Mouse (Mus musculus) midbrain, embryonic 13.5 days (tissue): ENCODE data around the gene Tceal5. TPM values are rescaled to one million over a fixed set of nuclear protein-coding genes. Genes with fewer than 3 reads are reported as not detected.

Source experiments
- ATAC-seq: fragments of 200-750 bp; cut with Nextera tagmentation; 2 replicates; pipeline ENCODE4 v1.8.0; 2017; ENCODE audit warnings: mild to moderate bottlenecking, moderate TSS enrichment, moderate library complexity
- H3K27ac ChIP-seq: fragments of 300-500 bp; sonication (generic); 2 replicates; pipeline ENCODE4 v1.5.1; 2015; ENCODE audit warnings: inconsistent platforms, mild to moderate bottlenecking, moderate library complexity
- H3K27me3 ChIP-seq: fragments of 300-500 bp; sonication (generic); 2 replicates; pipeline ENCODE4 v1.6.1; 2015; ENCODE audit warnings: mild to moderate bottlenecking, inconsistent platforms
- H3K36me3 ChIP-seq: fragments of 300-500 bp; sonication (generic); 2 replicates; pipeline ENCODE4 v1.6.1; 2015; ENCODE audit warnings: mild to moderate bottlenecking, inconsistent platforms
- H3K4me1 ChIP-seq: fragments of 300-500 bp; sonication (generic); replicated peaks from 2 replicates; pipeline ENCODE4 v1.6.1; 2015; ENCODE audit warnings: inconsistent platforms
- H3K4me2 ChIP-seq: fragments of 300-500 bp; sonication (generic); replicated peaks from 2 replicates; pipeline ENCODE4 v1.6.1; 2015; ENCODE audit warnings: moderate library complexity, mild to moderate bottlenecking, inconsistent platforms
- H3K4me3 ChIP-seq: fragments of 300-500 bp; sonication (generic); replicated peaks from 2 replicates; pipeline ENCODE4 v1.5.1; 2015; ENCODE audit warnings: mild to moderate bottlenecking, inconsistent platforms
- H3K9ac ChIP-seq: fragments of 300-500 bp; sonication (generic); replicated peaks from 2 replicates; pipeline ENCODE4 v1.6.1; 2015; ENCODE audit warnings: mild to moderate bottlenecking, inconsistent platforms
- H3K9me3 ChIP-seq: fragments of 300-500 bp; sonication (generic); 2 replicates; pipeline ENCODE4 v1.6.1; 2016; ENCODE audit warnings: mild to moderate bottlenecking, inconsistent platforms
- WGBS: fragments of 180-500 bp; shearing (Covaris S2); methylation state at CpG from one replicate; pipeline ENCODE4 v1.1.7; 2015; 5-methylcytosine and 5-hydroxymethylcytosine counted together
- polyA plus RNA-seq: library from polyadenylated mRNA; unstranded; fragments of >200 nt; fragmentation: Nextera tagmentation; extraction: Ambion mirVana; gene quantifications from 2 replicates; pipeline ENCODE4 v1.2.1, GENCODE M21; 2015

Tceal5 gene
- 17.5 and 20.1 TPM in 2 replicates for polyA plus RNA-seq

- peak; percentile 95 for ATAC-seq
These were observed at the start of gene Tceal5 for GRCm38 (mm10) chrX:136203664-136204066. Tceal5 (minus strand) TSS chrX:136203876.

GRCm38 (mm10) chrX:136252023-136252729 lies 48.5 kb upstream of the Tceal5 start:
- ATAC-seq: no peak
- no peaks in the 10 kb centered on the region for H3K36me3 ChIP-seq
- no peaks in the 10 kb centered on the region for H3K9me3 ChIP-seq
- H3K27me3 ChIP-seq: no peaks in the 10 kb centered on the region
- WGBS: 54% methylated on average over 6 of the region's 6 CpGs
- H3K27ac ChIP-seq: peak overlapping the region; percentile 47; the same call in 1 of the 2 replicates
- no peak overlapping the region for H3K9ac ChIP-seq
- no peaks in the 10 kb centered on the region for H3K4me1 ChIP-seq
- H3K4me3 ChIP-seq: no peak overlapping the region
- H3K4me2 ChIP-seq: no peak overlapping the region

More at GRCm38 (mm10) chrX:136203664-136204066, at the start of gene Tceal5:
- Histone ChIP-seq H3K4me1 (no peaks in the 10 kb centered on the region), H3K27ac (peak within 1 kb of the TSS; percentile 70), H3K27me3 (peaks cover 6% of the 10 kb centered on the region), H3K9ac (peak within 1 kb of the TSS; percentile 67), H3K36me3 (no peaks in the 10 kb centered on the region), H3K4me2 (peak within 1 kb of the TSS; percentile 57), H3K4me3 (peak within 1 kb of the TSS; percentile 50), H3K9me3 (no peaks in the 10 kb centered on the region)
- WGBS: 29% methylated on average over 9 of the region's 9 CpGs

- H3K4me3 ChIP-seq: no peak overlapping the region
- no peak overlapping the region for H3K9ac ChIP-seq
- H3K4me1 ChIP-seq: 0 out of 2 replicates have a peak, but pooled peaks cover 4% of the 10 kb centered on the region
- H3K9me3 ChIP-seq: no peaks in the 10 kb centered on the region
- no peak for ATAC-seq
- H3K36me3 ChIP-seq: no peaks in the 10 kb centered on the region
- H3K4me2 ChIP-seq: no peak overlapping the region
- no peak overlapping the region for H3K27ac ChIP-seq
- no peaks in the 10 kb centered on the region for H3K27me3 ChIP-seq
- WGBS: 84% methylated on average over 7 of the region's 7 CpGs
These were observed 46.0 kb upstream of the Tceal5 start for GRCm38 (mm10) chrX:136249671-136250070.

GRCm38 (mm10) chrX:136248811-136249210 lies 45.1 kb upstream of the Tceal5 start:
- Histone ChIP-seq H3K27ac (no peak overlapping the region), H3K4me3 (no peak overlapping the region), H3K9me3 (no peaks in the 10 kb centered on the region), H3K4me1 (0 out of 2 replicates have a peak, but pooled peaks cover 4% of the 10 kb centered on the region), H3K4me2 (no peak overlapping the region), H3K9ac (no peak overlapping the region), H3K36me3 (no peaks in the 10 kb centered on the region), H3K27me3 (no peaks in the 10 kb centered on the region)
- 83% methylated on average over 6 of the region's 6 CpGs for WGBS
- no peak for ATAC-seq

GRCm38 (mm10) chrX:136245521-136246071 lies 41.9 kb upstream of the Tceal5 start:
- H3K9ac ChIP-seq: peak overlapping the region; percentile 75

GRCm38 (mm10) chrX:136244574-136245229 lies 41.0 kb upstream of the Tceal5 start, which contains the start of gene Tceal9:
Tceal9 (plus strand) TSS chrX:136245079.
- peak; percentile 92 for ATAC-seq
- 0 out of 2 replicates have a peak, but pooled peaks cover 4% of the 10 kb centered on the region for H3K4me1 ChIP-seq
- H3K27me3 ChIP-seq: no peaks in the 10 kb centered on the region
- 29% methylated on average over 20 of the region's 20 CpGs for WGBS
- H3K27ac ChIP-seq: peak within 1 kb of the TSS; percentile 83
- no peaks in the 10 kb centered on the region for H3K36me3 ChIP-seq
- H3K9ac ChIP-seq: peak within 1 kb of the TSS; percentile 75
- no peaks in the 10 kb centered on the region for H3K9me3 ChIP-seq
- peak within 1 kb of the TSS; percentile 53 for H3K4me2 ChIP-seq
- H3K4me3 ChIP-seq: peak within 1 kb of the TSS; percentile 62

More at GRCm38 (mm10) chrX:136245521-136246071, 41.9 kb upstream of the Tceal5 start:
- H3K27ac ChIP-seq: peak overlapping the region; percentile 83
- H3K9me3 ChIP-seq: no peaks in the 10 kb centered on the region
- H3K27me3 ChIP-seq: no peaks in the 10 kb centered on the region
- H3K4me2 ChIP-seq: peak overlapping the region; percentile 53
- H3K4me1 ChIP-seq: 0 out of 2 replicates have a peak, but pooled peaks cover 4% of the 10 kb centered on the region
- ATAC-seq: peak; percentile 84
- peak overlapping the region; percentile 62 for H3K4me3 ChIP-seq
- no peaks in the 10 kb centered on the region for H3K36me3 ChIP-seq
- 33% methylated on average over 13 of the region's 15 CpGs for WGBS

- Histone ChIP-seq H3K4me1 (0 out of 2 replicates have a peak, but pooled peaks cover 4% of the 10 kb centered on the region), H3K27ac (no peak overlapping the region), H3K27me3 (no peaks in the 10 kb centered on the region), H3K4me3 (no peak overlapping the region), H3K9me3 (no peaks in the 10 kb centered on the region), H3K4me2 (0 out of 2 replicates have a peak overlapping the region, but pooled peaks have one; percentile 15), H3K36me3 (no peaks in the 10 kb centered on the region), H3K9ac (no peak overlapping the region)
- ATAC-seq: no peak
- 86% methylated on average over 2 of the region's 2 CpGs for WGBS
These were observed 39.5 kb upstream of the Tceal5 start for GRCm38 (mm10) chrX:136243181-136243580.

GRCm38 (mm10) chrX:136238118-136238517 lies 34.4 kb upstream of the Tceal5 start:
- H3K36me3 ChIP-seq: no peaks in the 10 kb centered on the region
- no peaks in the 10 kb centered on the region for H3K9me3 ChIP-seq
- no peak for ATAC-seq
- H3K27ac ChIP-seq: no peak overlapping the region
- no peak overlapping the region for H3K9ac ChIP-seq
- WGBS: 52% methylated on average over 3 of the region's 3 CpGs
- no peak overlapping the region for H3K4me2 ChIP-seq
- H3K27me3 ChIP-seq: no peaks in the 10 kb centered on the region
- no peak overlapping the region for H3K4me3 ChIP-seq
- no peaks in the 10 kb centered on the region for H3K4me1 ChIP-seq

GRCm38 (mm10) chrX:136227768-136228167 lies 24.1 kb upstream of the Tceal5 start:
- Histone ChIP-seq H3K36me3 (no peaks in the 10 kb centered on the region), H3K4me3 (no peak overlapping the region), H3K9ac (no peak overlapping the region), H3K27ac (no peak overlapping the region), H3K4me1 (no peaks in the 10 kb centered on the region), H3K27me3 (peaks cover 3% of the 10 kb centered on the region; the same call in 1 of the 2 replicates), H3K9me3 (no peaks in the 10 kb centered on the region), H3K4me2 (no peak overlapping the region)
- WGBS: 61% methylated on average over 5 of the region's 5 CpGs
- ATAC-seq: no peak

GRCm38 (mm10) chrX:136223714-136224113 lies 20.0 kb upstream of the Tceal5 start:
- Histone ChIP-seq H3K9me3 (no peaks in the 10 kb centered on the region), H3K4me3 (no peak overlapping the region), H3K4me2 (no peak overlapping the region), H3K4me1 (no peaks in the 10 kb centered on the region), H3K27ac (no peak overlapping the region), H3K9ac (no peak overlapping the region), H3K36me3 (no peaks in the 10 kb centered on the region), H3K27me3 (peaks cover 3% of the 10 kb centered on the region; the same call in 1 of the 2 replicates)
- ATAC-seq: no peak
- WGBS: 79% methylated on average over 6 of the region's 6 CpGs

- ATAC-seq: no peak
- Histone ChIP-seq H3K4me2 (no peak overlapping the region), H3K27ac (no peak overlapping the region), H3K36me3 (no peaks in the 10 kb centered on the region), H3K4me3 (no peak overlapping the region), H3K9me3 (no peaks in the 10 kb centered on the region), H3K27me3 (no peaks in the 10 kb centered on the region), H3K9ac (no peak overlapping the region), H3K4me1 (no peaks in the 10 kb centered on the region; the same call in 1 of the 2 replicates)
- WGBS: 39% methylated on average over 1 of the region's 1 CpGs
These were observed 12.6 kb upstream of the Tceal5 start for GRCm38 (mm10) chrX:136216303-136216702.
